Mouse (Mus musculus) frontal cortex, postnatal 14 days (tissue): Measurements from ENCODE around the gene Mast3.

Source experiments
- DNase-seq, 2 experiments: peaks; one replicate each; pipeline ENCODE4 v3.0.0; 2022; ENCODE audit warnings: low spot score in 2 of 2

The Mast3 gene

GRCm38 (mm10) chr8:70803761-70804480, 933 bp downstream of the Mast3 start:
- DNase-seq = peak in 1 of 2 experiments; percentile 43

GRCm38 (mm10) chr8:70802786-70803510, 1.9 kb downstream of the Mast3 start:
- no peak for DNase-seq

GRCm38 (mm10) chr8:70801830-70802229, 3.0 kb downstream of the Mast3 start:
- DNase-seq = no peak

GRCm38 (mm10) chr8:70801156-70801555, 3.7 kb downstream of the Mast3 start:
- DNase-seq = peak in 1 of 2 experiments; percentile 51

GRCm38 (mm10) chr8:70800648-70801047, 4.2 kb downstream of the Mast3 start:
- peak in 1 of 2 experiments; percentile 48 for DNase-seq

- DNase-seq = no peak
Measured at GRCm38 (mm10) chr8:70798281-70798680, 6.6 kb downstream of the Mast3 start.

- peak; percentile 82 to 87 for DNase-seq
Measured at GRCm38 (mm10) chr8:70797081-70798070, 7.5 kb downstream of the Mast3 start.

GRCm38 (mm10) chr8:70796403-70797080, 8.3 kb downstream of the Mast3 start:
- no peak for DNase-seq

- DNase-seq = no peak
Measured at GRCm38 (mm10) chr8:70795370-70795769, 9.5 kb downstream of the Mast3 start.

GRCm38 (mm10) chr8:70794215-70794614, 10.6 kb downstream of the Mast3 start:
- DNase-seq = no peak

- no peak for DNase-seq
Measured at GRCm38 (mm10) chr8:70792700-70793099, 12.2 kb downstream of the Mast3 start.

- peak; percentile 95 to 97 for DNase-seq
Measured at GRCm38 (mm10) chr8:70791975-70792691, 12.7 kb downstream of the Mast3 start.

- no peak for DNase-seq
Measured at GRCm38 (mm10) chr8:70791294-70791701, 13.6 kb downstream of the Mast3 start.

- DNase-seq = no peak
Measured at GRCm38 (mm10) chr8:70790846-70791245, 14.0 kb downstream of the Mast3 start.

- DNase-seq = no peak
Measured at GRCm38 (mm10) chr8:70789046-70789445, 15.8 kb downstream of the Mast3 start.

- no peak for DNase-seq
Measured at GRCm38 (mm10) chr8:70787941-70788667, 16.8 kb downstream of the Mast3 start.

- no peak for DNase-seq
Measured at GRCm38 (mm10) chr8:70787051-70787445, 17.8 kb downstream of the Mast3 start.

GRCm38 (mm10) chr8:70786291-70787050, 18.4 kb downstream of the Mast3 start:
- no peak for DNase-seq

- no peak for DNase-seq
Measured at GRCm38 (mm10) chr8:70780093-70780492, 24.8 kb downstream of the Mast3 start.
